Mouse (Mus musculus) urinary bladder, postnatal 14 days (tissue): ENCODE results near the gene Magi2.

Experiments used
- DNase-seq: peaks from one replicate; pipeline ENCODE4 v3.0.0; 2021; ENCODE audit warnings: low spot score

Gene Magi2

GRCm38 (mm10) chr5:19745916-19746315, 519.1 kb downstream of the Magi2 start:
- no peak for DNase-seq

- no peak for DNase-seq
Observed at GRCm38 (mm10) chr5:19746865-19747514, 520.2 kb downstream of the Magi2 start.

GRCm38 (mm10) chr5:19747631-19748030, 520.8 kb downstream of the Magi2 start:
- DNase-seq = no peak

GRCm38 (mm10) chr5:19779224-19779623, 552.4 kb downstream of the Magi2 start:
- no peak for DNase-seq

GRCm38 (mm10) chr5:19780076-19780475, 553.2 kb downstream of the Magi2 start:
- DNase-seq = no peak

- no peak for DNase-seq
Observed at GRCm38 (mm10) chr5:19785320-19785719, 558.5 kb downstream of the Magi2 start.

GRCm38 (mm10) chr5:19787522-19788144, 560.8 kb downstream of the Magi2 start:
- DNase-seq = no peak

GRCm38 (mm10) chr5:19803052-19803769, 576.4 kb downstream of the Magi2 start:
- DNase-seq = no peak

- no peak for DNase-seq
Observed at GRCm38 (mm10) chr5:19822502-19822901, 595.7 kb downstream of the Magi2 start.

- DNase-seq = no peak
Observed at GRCm38 (mm10) chr5:19825943-19826342, 599.1 kb downstream of the Magi2 start.

GRCm38 (mm10) chr5:19829341-19829740, 602.5 kb downstream of the Magi2 start:
- DNase-seq = no peak

- no peak for DNase-seq
Observed at GRCm38 (mm10) chr5:19862854-19863253, 636.0 kb downstream of the Magi2 start.

GRCm38 (mm10) chr5:19870406-19870805, 643.6 kb downstream of the Magi2 start:
- DNase-seq = no peak

GRCm38 (mm10) chr5:19891693-19892092, 664.9 kb downstream of the Magi2 start:
- DNase-seq = no peak

GRCm38 (mm10) chr5:19895893-19896292, 669.1 kb downstream of the Magi2 start:
- no peak for DNase-seq

- DNase-seq = no peak
Observed at GRCm38 (mm10) chr5:19901625-19902024, 674.8 kb downstream of the Magi2 start.

- DNase-seq = no peak
Observed at GRCm38 (mm10) chr5:19906636-19907035, 679.8 kb downstream of the Magi2 start.

- no peak for DNase-seq
Observed at GRCm38 (mm10) chr5:19907381-19907982, 680.6 kb downstream of the Magi2 start.

- no peak for DNase-seq
Observed at GRCm38 (mm10) chr5:19907983-19908705, 681.3 kb downstream of the Magi2 start.

- DNase-seq = no peak
Observed at GRCm38 (mm10) chr5:19908706-19909060, 681.8 kb downstream of the Magi2 start.

GRCm38 (mm10) chr5:19909071-19909470, 682.2 kb downstream of the Magi2 start:
- no peak for DNase-seq

- DNase-seq = no peak
Observed at GRCm38 (mm10) chr5:19909664-19910063, 682.8 kb downstream of the Magi2 start.
